Mouse (Mus musculus): Measurements from ENCODE around the gene Bmf.

DNA sequence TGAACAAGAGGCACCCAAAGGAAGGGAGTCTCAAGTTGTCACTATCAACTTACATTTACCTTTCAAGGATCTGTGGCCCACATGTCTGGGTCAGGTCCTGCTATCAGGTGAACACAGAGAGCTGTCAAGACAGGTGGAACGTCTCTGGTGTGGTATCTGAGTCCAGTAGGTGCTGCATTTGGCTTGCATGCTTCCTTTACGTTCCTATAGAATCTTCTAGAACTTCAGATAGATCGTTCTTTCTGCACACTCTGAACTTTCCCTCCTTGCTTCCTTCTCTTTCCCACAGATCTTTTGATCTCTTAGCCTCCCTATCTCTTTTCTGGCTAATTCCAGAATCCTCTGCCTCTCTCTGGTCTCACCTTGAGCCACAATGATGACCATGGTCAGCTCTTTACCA lies 8.9 kb upstream of the Bmf start:
- TF ChIP-seq POLR2A (IDR thresholded peaks at IDR 0.05; ENCODE audit: insufficient read length, low read depth): no peak
- TF ChIP-seq MYOD1 (IDR thresholded peaks at IDR 0.05; ENCODE audit: control insufficient read depth in 1 of 3, insufficient read length in 2 of 3, low read depth in 2 of 3): no peak
- no peak for TF ChIP-seq CEBPB (IDR thresholded peaks at IDR 0.05; ENCODE audit: insufficient read depth, poor library complexity, severe bottlenecking)
- TF ChIP-seq MYOG (IDR thresholded peaks at IDR 0.05; ENCODE audit: control insufficient read depth in 1 of 3, insufficient read depth in 1 of 3, insufficient read length in 2 of 3, low read depth in 2 of 3): no peak
- no peak for TF ChIP-seq TCF12 (IDR thresholded peaks at IDR 0.05; ENCODE audit: insufficient read depth, poor library complexity, severe bottlenecking)
- TF ChIP-seq E2F4 (IDR thresholded peaks at IDR 0.05; ENCODE audit: insufficient read depth): no peak
- TF ChIP-seq MAX (IDR thresholded peaks at IDR 0.05; ENCODE audit: low read depth): no peak
- TF ChIP-seq USF1 (IDR thresholded peaks at IDR 0.05; ENCODE audit: low read depth): no peak
- no peak for TF ChIP-seq TCF3 (IDR thresholded peaks at IDR 0.05; ENCODE audit: insufficient read length, low read depth)
- no peak for TF ChIP-seq POLR2AphosphoS2 (IDR thresholded peaks at IDR 0.05; ENCODE audit: insufficient read length, low read depth)
- no peak for TF ChIP-seq SRF (IDR thresholded peaks at IDR 0.05; ENCODE audit: control insufficient read depth, insufficient read length, low read depth)
- TF ChIP-seq REST (IDR thresholded peaks at IDR 0.05; ENCODE audit: insufficient read depth, insufficient read length): no peak
